Mouse (Mus musculus) lung, postnatal 0 days (tissue): ENCODE measurements around the gene Rnf186.

ENCODE experiments used
- CTCF ChIP-seq: IDR thresholded peaks from 2 replicates; pipeline ENCODE4 v1.5.1; 2016; ENCODE audit warnings: antibody characterized with exemption, mild to moderate bottlenecking
- EP300 ChIP-seq: IDR thresholded peaks from 2 replicates; pipeline ENCODE4 v1.6.1; 2016; ENCODE audit warnings: antibody characterized with exemption, mild to moderate bottlenecking, control low read depth

- TF ChIP-seq CTCF (no peak), EP300 (no peak)
These were observed 7.0 kb upstream of the Rnf186 start for GRCm38 (mm10) chr4:138959926-138960325.
